In genomic region chr12:104865166-104865535, GRCm38 (mm10) we compare ENCODE assay signal across 8 mouse cellular contexts. TPM values are rescaled to one million over a fixed set of nuclear protein-coding genes. Genes with fewer than 3 reads are reported as not detected.
DNase-seq lines count a peak whose midpoint lies in the region; ATAC-seq lines count a peak whose summit lies in the region.

No protein-coding gene starts in this region.

- DNase-seq in lung, postnatal 10 days = no peak
- DNase-seq in urinary bladder, postnatal 14 days (ENCODE audit: low spot score) = no peak
- DNase-seq in spleen, postnatal 14 days (ENCODE audit: low spot score in 2 of 2) = no peak
- DNase-seq in layer of hippocampus, postnatal 36 days = no peak

- H3K27me3 ChIP-seq in lung, embryonic 16.5 days (ENCODE audit: control insufficient read depth, insufficient read depth, low read depth, low read length) = no peaks in the 10 kb centered on the region
- peaks cover 4% of the 10 kb centered on the region; the same call in 1 of the 2 replicates for H3K27me3 ChIP-seq in forebrain, embryonic 12.5 days
- no peaks in the 10 kb centered on the region for H3K27me3 ChIP-seq in limb, embryonic 15.5 days
- no peaks in the 10 kb centered on the region for H3K27me3 ChIP-seq in stomach, embryonic 14.5 days (ENCODE audit: control insufficient read depth, insufficient read depth, low read length)

- ATAC-seq in lung, embryonic 16.5 days (ENCODE audit: low read depth) = peak; percentile 36
- peak; percentile 70 for ATAC-seq in forebrain, embryonic 12.5 days (ENCODE audit: low FRiP score)
- ATAC-seq in limb, embryonic 15.5 days (ENCODE audit: insufficient number of reproducible peaks, low FRiP score, low TSS enrichment, low read depth) = no peak
- ATAC-seq in stomach, embryonic 14.5 days (ENCODE audit: insufficient number of reproducible peaks, insufficient read depth, low FRiP score, low read depth) = peak; percentile 42; the same call in 1 of the 2 replicates

- H3K4me3 ChIP-seq in lung, embryonic 16.5 days (ENCODE audit: low read length) = peak overlapping the region; percentile 85
- H3K4me3 ChIP-seq in forebrain, embryonic 12.5 days (replicated peaks) = peak overlapping the region; percentile 74
- H3K4me3 ChIP-seq in limb, embryonic 15.5 days = peak overlapping the region; percentile 72
- H3K4me3 ChIP-seq in stomach, embryonic 14.5 days (ENCODE audit: low read depth, low read length) = peak overlapping the region; percentile 78

- WGBS in lung, embryonic 16.5 days = 2% methylated on average over 6 of the region's 10 CpGs
- under 1% methylated on average over 6 of the region's 10 CpGs for WGBS in forebrain, embryonic 12.5 days
- 0% methylated on average over 7 of the region's 10 CpGs for WGBS in limb, embryonic 15.5 days
- WGBS in stomach, embryonic 14.5 days = under 1% methylated on average over 7 of the region's 10 CpGs

- H3K9ac ChIP-seq in lung, embryonic 16.5 days (ENCODE audit: low read length) = peak overlapping the region; percentile 82
- H3K9ac ChIP-seq in forebrain, embryonic 12.5 days = peak overlapping the region; percentile 82; the same call in 1 of the 2 replicates
- peak overlapping the region; percentile 72 for H3K9ac ChIP-seq in limb, embryonic 15.5 days
- peak overlapping the region; percentile 83 for H3K9ac ChIP-seq in stomach, embryonic 14.5 days (replicated peaks; ENCODE audit: low read depth, low read length)

- H3K36me3 ChIP-seq in lung, embryonic 16.5 days (ENCODE audit: control insufficient read depth, insufficient read depth, low read length) = no peaks in the 10 kb centered on the region
- no peaks in the 10 kb centered on the region for H3K36me3 ChIP-seq in forebrain, embryonic 12.5 days (replicated peaks)
- no peaks in the 10 kb centered on the region for H3K36me3 ChIP-seq in limb, embryonic 15.5 days
- H3K36me3 ChIP-seq in stomach, embryonic 14.5 days (ENCODE audit: control insufficient read depth, insufficient read depth, low read length) = no peaks in the 10 kb centered on the region

- peaks cover 3% of the 10 kb centered on the region; the same call in 1 of the 2 replicates for H3K9me3 ChIP-seq in lung, embryonic 16.5 days (ENCODE audit: control insufficient read depth, low read length)
- 0 out of 2 replicates have a peak, but pooled peaks cover 4% of the 10 kb centered on the region for H3K9me3 ChIP-seq in forebrain, embryonic 12.5 days
- H3K9me3 ChIP-seq in limb, embryonic 15.5 days = no peaks in the 10 kb centered on the region
- no peaks in the 10 kb centered on the region for H3K9me3 ChIP-seq in stomach, embryonic 14.5 days (ENCODE audit: control insufficient read depth, low read depth, low read length)

- H3K27ac ChIP-seq in lung, embryonic 16.5 days (ENCODE audit: low read length) = no peak overlapping the region
- no peak overlapping the region for H3K27ac ChIP-seq in forebrain, embryonic 12.5 days
- H3K27ac ChIP-seq in limb, embryonic 15.5 days = no peak overlapping the region
- H3K27ac ChIP-seq in stomach, embryonic 14.5 days (ENCODE audit: low read length) = peak overlapping the region; percentile 1; the same call in 1 of the 2 replicates

- peaks cover 14% of the 10 kb centered on the region for H3K4me1 ChIP-seq in lung, embryonic 16.5 days (replicated peaks; ENCODE audit: control insufficient read depth, insufficient read depth, low read length)
- peaks cover 12% of the 10 kb centered on the region for H3K4me1 ChIP-seq in forebrain, embryonic 12.5 days
- H3K4me1 ChIP-seq in limb, embryonic 15.5 days = peaks cover 20% of the 10 kb centered on the region
- H3K4me1 ChIP-seq in stomach, embryonic 14.5 days (ENCODE audit: control insufficient read depth, insufficient read depth, low read length) = 0 out of 2 replicates have a peak, but pooled peaks cover 2% of the 10 kb centered on the region

- peak overlapping the region; percentile 98 for H3K4me2 ChIP-seq in lung, embryonic 16.5 days (ENCODE audit: low read depth, low read length)
- peak overlapping the region; percentile 97 for H3K4me2 ChIP-seq in forebrain, embryonic 12.5 days
- H3K4me2 ChIP-seq in limb, embryonic 15.5 days = peak overlapping the region; percentile 95
- H3K4me2 ChIP-seq in stomach, embryonic 14.5 days (replicated peaks; ENCODE audit: low read depth, low read length) = peak overlapping the region; percentile 80

RNA-seq across cellular contexts. Expression of gene Clmn, which starts 0.3 kb away (rescaled TPM):
- polyA plus RNA-seq in lung, embryonic 16.5 days (2015; fragmentation: Nextera tagmentation; extraction: Ambion mirVana) = 2.2 and 3.4 TPM in 2 replicates
- polyA plus RNA-seq in forebrain, embryonic 12.5 days (2016; fragmentation: Nextera tagmentation; extraction: Ambion mirVana) = 2.6 and 2.8 TPM in 2 replicates
- 2.2 and 2.6 TPM in 2 replicates for polyA plus RNA-seq in limb, embryonic 15.5 days (2015; fragmentation: Nextera tagmentation; extraction: Ambion mirVana)
- 3.1 TPM in 2 replicates for polyA plus RNA-seq in stomach, embryonic 14.5 days (2014; fragmentation: Nextera tagmentation; extraction: Ambion mirVana)
- total RNA-seq in layer of hippocampus, postnatal 36 days (2021) = 100 to 1,000 TPM in 1 of 2 experiments, 10 to 100 TPM in 1; 91.9 to 104 TPM
